Mouse (Mus musculus) midbrain, postnatal 0 days (tissue): ENCODE results near the gene Spib. TPM values are rescaled to one million over a fixed set of nuclear protein-coding genes. Genes with fewer than 3 reads are reported as not detected.

ENCODE experiments used
- ATAC-seq: fragments of 200-750 bp; cut with Nextera tagmentation; 2 replicates; pipeline ENCODE4 v1.8.0; 2017; ENCODE audit warnings: moderate number of reproducible peaks, mild to moderate bottlenecking, moderate TSS enrichment, moderate library complexity; ENCODE audit not compliant: low FRiP score
- DNase-seq: peaks from one replicate; pipeline ENCODE4 v3.0.0-alpha.2; 2015; ENCODE audit warnings: low spot score
- H3K27ac ChIP-seq: fragments of 300-500 bp; sonication (generic); 2 replicates; pipeline ENCODE4 v1.5.1; 2014; ENCODE audit warnings: low read depth, mild to moderate bottlenecking, low read length, mixed read lengths
- H3K27me3 ChIP-seq: fragments of 300-500 bp; sonication (generic); 2 replicates; pipeline ENCODE4 v1.6.1; 2014; ENCODE audit warnings: low read length, control low read depth, mixed read lengths; ENCODE audit not compliant: insufficient read depth
- H3K36me3 ChIP-seq: fragments of 300-500 bp; sonication (generic); 2 replicates; pipeline ENCODE4 v1.6.1; 2014; ENCODE audit warnings: low read length, control low read depth, mixed read lengths; ENCODE audit not compliant: insufficient read depth
- H3K4me1 ChIP-seq: fragments of 300-500 bp; sonication (generic); 2 replicates; pipeline ENCODE4 v1.6.1; 2014; ENCODE audit warnings: mild to moderate bottlenecking, control low read depth, antibody characterized with exemption, low read length, mixed read lengths; ENCODE audit not compliant: insufficient read depth
- H3K4me2 ChIP-seq: fragments of 300-500 bp; sonication (generic); 2 replicates; pipeline ENCODE4 v1.6.1; 2014; ENCODE audit warnings: low read depth, mild to moderate bottlenecking, low read length, mixed read lengths; ENCODE audit not compliant: poor library complexity, severe bottlenecking
- H3K4me3 ChIP-seq: fragments of 300-500 bp; sonication (generic); 2 replicates; pipeline ENCODE4 v1.5.1; 2014; ENCODE audit warnings: low read depth, mild to moderate bottlenecking, low read length, moderate library complexity
- H3K9ac ChIP-seq: fragments of 300-500 bp; sonication (generic); replicated peaks from 2 replicates; pipeline ENCODE4 v1.6.1; 2014; ENCODE audit warnings: mild to moderate bottlenecking, low read length, moderate library complexity, mixed read lengths; ENCODE audit not compliant: poor library complexity, severe bottlenecking
- H3K9me3 ChIP-seq: fragments of 300-500 bp; sonication (generic); 2 replicates; pipeline ENCODE4 v1.6.1; 2016; ENCODE audit warnings: low read length, control low read depth
- CTCF ChIP-seq: IDR thresholded peaks from 2 replicates; pipeline ENCODE4 v1.5.1; 2016; ENCODE audit warnings: antibody characterized with exemption, mild to moderate bottlenecking
- WGBS: fragments of 180-500 bp; shearing (Covaris S2); extraction: QIAGEN DNeasy Blood & Tissue Kit; methylation state at CpG from one replicate; pipeline ENCODE4 v1.1.7; 2014; 5-methylcytosine and 5-hydroxymethylcytosine counted together
- polyA plus RNA-seq: library from polyadenylated mRNA; unstranded; fragments of >200 nt; fragmentation: Nextera tagmentation; extraction: Ambion mirVana; gene quantifications from 2 replicates; pipeline ENCODE4 v1.2.1, GENCODE M21; 2015
- total RNA-seq: library from RNA; depleted of rRNA; stranded (reverse); fragments of >200 nt; gene quantifications from 2 replicates; pipeline ENCODE4 v1.2.3, GENCODE M21; 2014; rRNA removed

Gene Spib
- 0.19 TPM in 1 of 2 replicates, not detected in the other for total RNA-seq
- polyA plus RNA-seq: 0.14 TPM in 1 of 2 replicates, not detected in the other

GRCm38 (mm10) chr7:44531946-44532732, at the start of gene Spib:
Spib (minus strand) TSS chr7:44532071.
- Histone ChIP-seq H3K4me3 (no peak within 1 kb of the TSS), H3K9ac (no peak within 1 kb of the TSS), H3K27me3 (no peaks in the 10 kb centered on the region), H3K4me1 (no peaks in the 10 kb centered on the region), H3K36me3 (no peaks in the 10 kb centered on the region; the same call in 1 of the 2 replicates), H3K27ac (no peak within 1 kb of the TSS), H3K9me3 (no peaks in the 10 kb centered on the region), H3K4me2 (no peak within 1 kb of the TSS)
- DNase-seq (no peak), ATAC-seq (no peak)
- TF ChIP-seq CTCF: no peak
- 83% methylated on average over 4 of the region's 4 CpGs for WGBS

GRCm38 (mm10) chr7:44581637-44582036, 49.8 kb upstream of the Spib start:
- no peaks in the 10 kb centered on the region for H3K27me3 ChIP-seq
- no peak for TF ChIP-seq CTCF
- H3K9ac ChIP-seq: no peak overlapping the region
- H3K4me1 ChIP-seq: peaks cover 3% of the 10 kb centered on the region; the same call in 1 of the 2 replicates
- no peaks in the 10 kb centered on the region for H3K36me3 ChIP-seq
- ATAC-seq (no peak), DNase-seq (no peak)
- 81% methylated on average over 6 of the region's 6 CpGs for WGBS
- H3K27ac ChIP-seq: no peak overlapping the region
- no peaks in the 10 kb centered on the region for H3K9me3 ChIP-seq
- H3K4me3 ChIP-seq: no peak overlapping the region
- no peak overlapping the region for H3K4me2 ChIP-seq

DNA sequence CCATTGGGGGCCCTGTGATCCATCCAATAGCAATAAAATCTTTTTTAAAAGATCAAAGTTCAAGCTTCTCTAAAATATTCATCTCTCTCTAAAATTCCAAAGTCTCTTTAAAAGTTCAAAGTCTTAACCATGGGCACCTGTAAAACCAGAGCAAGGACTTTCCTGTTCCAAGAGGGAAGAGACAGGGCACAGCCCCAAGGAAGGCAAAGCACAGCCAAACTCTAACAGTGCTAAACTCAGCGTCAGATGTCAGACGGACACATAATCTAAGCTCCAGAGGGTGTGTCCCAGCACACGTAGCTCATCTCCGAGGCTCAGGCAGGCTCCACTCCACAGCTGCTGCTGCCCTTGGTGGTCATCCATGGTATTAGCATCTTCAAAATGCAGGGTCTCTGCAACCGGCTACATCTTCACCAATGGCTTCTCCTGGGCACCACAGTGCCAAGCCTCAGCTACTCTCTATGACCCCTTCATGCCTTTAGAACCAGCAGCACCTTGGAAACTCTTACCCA, 44.5 kb upstream of the Spib start:
- H3K4me1 ChIP-seq: no peaks in the 10 kb centered on the region
- ATAC-seq (no peak), DNase-seq (no peak)
- no peak overlapping the region for H3K9ac ChIP-seq
- TF ChIP-seq CTCF: no peak
- H3K27me3 ChIP-seq: no peaks in the 10 kb centered on the region
- H3K27ac ChIP-seq: no peak overlapping the region
- H3K4me3 ChIP-seq: no peak overlapping the region
- H3K4me2 ChIP-seq: no peak overlapping the region
- H3K36me3 ChIP-seq: no peaks in the 10 kb centered on the region
- no peaks in the 10 kb centered on the region for H3K9me3 ChIP-seq
- WGBS: 51% methylated on average over 5 of the region's 5 CpGs

DNA sequence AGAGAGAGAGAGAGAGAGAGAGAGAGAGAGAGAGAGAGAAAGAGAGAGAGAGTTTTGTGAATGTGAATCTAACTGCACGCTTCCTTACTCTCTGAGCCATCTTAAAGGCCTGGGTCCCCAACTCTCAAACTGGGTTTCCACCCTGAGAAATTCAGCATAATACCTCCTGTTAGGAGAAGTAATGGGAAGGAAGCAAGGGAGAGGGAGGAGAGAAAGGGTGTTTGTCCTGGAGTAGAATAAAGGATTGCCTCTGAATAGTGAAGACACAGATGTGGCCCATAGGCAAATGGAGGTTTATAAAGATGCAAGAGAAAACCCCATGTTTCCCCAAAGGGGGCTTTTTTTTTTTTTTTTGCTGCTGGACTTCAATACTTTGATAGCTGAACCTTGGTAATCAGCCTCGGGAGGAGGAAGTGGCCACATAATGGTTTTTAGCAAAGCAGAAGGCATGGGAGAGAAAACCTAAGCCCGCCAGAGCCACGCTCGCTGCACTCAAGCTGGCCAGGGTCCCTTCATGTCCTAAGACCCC, 41.1 kb upstream of the Spib start:
- no peaks in the 10 kb centered on the region for H3K36me3 ChIP-seq
- no peaks in the 10 kb centered on the region for H3K9me3 ChIP-seq
- no peak overlapping the region for H3K9ac ChIP-seq
- 69% methylated on average over 5 of the region's 5 CpGs for WGBS
- DNase-seq (no peak), ATAC-seq (no peak)
- no peak overlapping the region for H3K27ac ChIP-seq
- H3K4me3 ChIP-seq: no peak overlapping the region
- TF ChIP-seq CTCF: no peak
- no peak overlapping the region for H3K4me2 ChIP-seq
- H3K4me1 ChIP-seq: no peaks in the 10 kb centered on the region
- no peaks in the 10 kb centered on the region for H3K27me3 ChIP-seq

- WGBS: 36% methylated on average over 7 of the region's 7 CpGs
- Histone ChIP-seq H3K4me2 (no peak within 1 kb of the TSS), H3K27me3 (no peaks in the 10 kb centered on the region), H3K36me3 (no peaks in the 10 kb centered on the region), H3K9ac (no peak within 1 kb of the TSS), H3K9me3 (no peaks in the 10 kb centered on the region), H3K27ac (no peak within 1 kb of the TSS), H3K4me3 (no peak within 1 kb of the TSS), H3K4me1 (no peaks in the 10 kb centered on the region)
- DNase-seq (no peak), ATAC-seq (no peak)
- TF ChIP-seq CTCF: no peak
These were observed 40.4 kb upstream of the Spib start, which contains the start of gene Napsa for GRCm38 (mm10) chr7:44572213-44572701. Napsa (plus strand) TSS chr7:44572380.

DNA sequence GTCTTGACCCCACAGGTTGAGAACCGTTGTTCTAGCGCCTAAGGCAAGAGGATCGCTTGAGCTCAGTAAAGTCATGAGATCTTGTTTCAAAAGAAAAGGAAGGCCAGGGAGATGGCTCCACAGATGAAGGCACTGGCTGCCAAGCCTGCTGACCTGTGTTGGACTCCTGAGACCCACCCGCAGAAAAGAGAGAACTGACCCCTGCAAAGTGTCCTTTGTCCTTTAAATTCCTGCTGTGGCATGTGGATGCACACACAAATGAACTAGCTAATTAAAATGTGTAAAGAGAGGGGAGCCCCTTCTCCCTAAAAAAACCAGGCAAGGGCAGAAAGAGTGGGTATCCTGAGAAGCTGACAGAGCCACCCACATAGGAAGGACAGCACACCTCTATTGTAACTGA, 39.9 kb upstream of the Spib start:
- H3K27ac ChIP-seq: no peak overlapping the region
- no peaks in the 10 kb centered on the region for H3K9me3 ChIP-seq

More for the DNA sequence above, 39.9 kb upstream of the Spib start:
- DNase-seq (no peak), ATAC-seq (no peak)
- 39% methylated on average over 4 of the region's 4 CpGs for WGBS
- Histone ChIP-seq H3K27me3 (no peaks in the 10 kb centered on the region), H3K4me3 (no peak overlapping the region), H3K36me3 (no peaks in the 10 kb centered on the region), H3K4me1 (no peaks in the 10 kb centered on the region), H3K9ac (no peak overlapping the region), H3K4me2 (no peak overlapping the region)
- TF ChIP-seq CTCF: no peak
